Mouse (Mus musculus): ENCODE results near the gene Klhl3. TPM values are rescaled to one million over a fixed set of nuclear protein-coding genes. Genes with fewer than 3 reads are reported as not detected.

Klhl3 gene
- polyA plus RNA-seq, 1 experiment: not detected

DNA sequence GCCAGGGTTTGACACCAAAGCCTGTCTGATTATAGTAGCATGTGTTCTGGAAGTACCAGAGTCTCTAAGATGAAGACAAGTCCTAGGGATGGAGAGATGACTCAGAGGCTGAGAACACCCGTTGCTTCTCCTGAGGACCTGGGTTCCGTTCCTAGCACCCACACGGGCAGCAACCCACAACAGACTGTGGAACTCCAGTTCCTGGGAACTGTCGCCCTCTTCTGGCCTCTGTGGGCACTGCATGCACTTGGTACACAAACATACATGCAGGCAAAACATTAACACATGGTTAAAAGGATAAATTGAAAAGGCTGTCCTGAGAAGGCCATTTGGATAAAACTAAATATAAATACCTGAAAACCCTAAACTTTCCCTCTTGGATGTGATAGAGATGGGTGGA lies 56.8 kb downstream of the Klhl3 start:
- TF ChIP-seq GATA1 (IDR thresholded peaks at IDR 0.05; ENCODE audit: low read length): no peak

DNA sequence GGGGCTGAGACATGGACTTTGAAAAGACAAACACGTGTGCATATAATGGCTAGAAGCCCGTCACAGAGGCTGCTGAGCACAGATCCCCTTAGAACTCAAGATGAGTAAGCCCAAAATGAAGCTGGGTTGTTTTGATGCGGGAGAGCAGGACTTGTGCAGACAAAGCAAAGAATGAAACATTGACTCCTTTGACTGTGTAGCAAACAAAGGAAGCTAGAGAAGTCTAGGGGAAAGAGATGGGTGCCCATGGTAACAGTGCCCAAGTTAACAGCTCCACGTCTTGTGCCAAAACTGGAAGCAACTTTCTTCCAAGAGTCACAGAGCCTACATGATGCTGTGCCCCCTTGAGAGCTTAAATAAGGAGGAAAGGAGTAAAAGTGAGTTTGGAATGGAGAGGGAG lies 59.8 kb downstream of the Klhl3 start:
- no peak for TF ChIP-seq GATA1 (IDR thresholded peaks at IDR 0.05; ENCODE audit: low read length)

DNA sequence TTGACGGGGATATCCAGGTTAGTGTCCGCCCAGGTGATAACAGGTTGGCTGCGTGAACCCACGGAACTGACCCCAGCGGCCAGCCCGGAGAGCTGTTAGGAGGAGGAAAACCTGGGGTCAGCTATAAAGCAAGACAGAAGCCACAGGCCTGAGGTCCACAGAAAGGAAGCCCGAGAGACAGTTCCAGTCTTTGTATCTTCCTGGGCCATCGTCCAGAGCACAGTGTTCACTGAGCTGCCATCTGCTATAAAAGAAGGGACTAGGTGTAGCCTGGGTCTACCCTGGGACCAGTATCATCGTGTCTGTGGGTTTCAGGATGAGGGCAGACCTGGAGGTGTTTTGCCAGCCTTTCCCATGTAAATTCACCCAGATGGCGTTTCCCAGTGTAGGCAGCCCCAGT lies 61.7 kb downstream of the Klhl3 start:
- TF ChIP-seq GATA1 (IDR thresholded peaks at IDR 0.05; ENCODE audit: low read length): no peak

DNA sequence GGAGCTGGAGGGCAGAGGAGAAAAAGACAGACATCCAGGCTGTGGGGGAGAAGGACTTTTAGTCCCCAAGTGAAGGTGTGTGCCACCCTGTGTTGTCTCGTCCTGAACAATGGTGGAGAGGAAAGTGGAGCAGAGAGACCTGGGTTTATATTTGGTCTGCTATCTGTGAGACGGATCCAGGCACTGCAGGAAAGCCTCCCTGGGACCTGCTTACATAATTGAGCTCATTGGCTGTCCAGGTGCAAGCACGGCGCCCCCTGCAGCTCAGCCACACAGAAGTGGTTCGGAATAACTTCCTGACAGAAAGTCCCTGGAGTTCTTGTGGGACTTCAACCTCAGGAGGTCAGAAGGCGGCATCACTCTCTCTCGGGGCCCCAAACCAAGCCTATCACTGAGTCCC lies 62.1 kb downstream of the Klhl3 start:
- no peak for TF ChIP-seq GATA1 (IDR thresholded peaks at IDR 0.05; ENCODE audit: low read length)

DNA sequence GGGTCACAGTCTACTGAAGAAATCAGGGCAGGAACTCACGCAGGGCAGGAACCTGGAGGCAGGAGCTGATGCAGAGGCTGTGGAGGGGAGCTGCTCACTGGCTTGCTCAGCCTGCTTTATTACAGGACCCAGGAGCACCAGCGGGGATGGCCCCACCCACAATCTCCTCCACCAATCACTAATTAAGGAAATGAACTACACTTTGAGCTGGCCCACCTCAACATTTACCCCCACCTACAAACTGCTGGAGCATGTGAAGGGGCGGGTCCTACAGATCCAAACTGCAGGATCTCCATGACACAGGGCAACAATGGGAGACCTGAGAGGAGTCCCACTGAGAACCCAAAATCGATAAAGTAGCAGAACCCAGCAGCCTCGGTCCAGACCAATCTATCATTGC lies 64.3 kb downstream of the Klhl3 start:
- no peak for TF ChIP-seq GATA1 (IDR thresholded peaks at IDR 0.05; ENCODE audit: low read length)

DNA sequence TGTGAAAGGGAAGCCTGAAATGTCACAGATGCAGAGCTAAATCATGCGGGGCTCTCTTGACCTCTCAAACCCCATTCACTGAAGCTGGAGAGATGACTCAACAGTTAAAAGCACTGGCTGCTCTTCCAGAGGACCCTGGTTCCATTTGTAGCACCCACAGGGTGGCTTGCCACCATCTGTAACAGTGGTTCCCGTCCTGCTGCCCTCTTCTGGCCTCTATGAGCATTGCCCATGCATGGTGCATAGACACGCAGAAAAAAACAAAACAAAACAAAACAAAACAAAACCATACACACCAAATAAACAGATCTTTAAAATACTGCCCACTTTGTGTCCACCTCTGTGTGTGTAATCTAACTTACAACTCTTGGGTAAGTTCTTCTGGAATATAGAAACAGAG lies 65.3 kb downstream of the Klhl3 start:
- no peak for TF ChIP-seq GATA1 (IDR thresholded peaks at IDR 0.05; ENCODE audit: low read length)

DNA sequence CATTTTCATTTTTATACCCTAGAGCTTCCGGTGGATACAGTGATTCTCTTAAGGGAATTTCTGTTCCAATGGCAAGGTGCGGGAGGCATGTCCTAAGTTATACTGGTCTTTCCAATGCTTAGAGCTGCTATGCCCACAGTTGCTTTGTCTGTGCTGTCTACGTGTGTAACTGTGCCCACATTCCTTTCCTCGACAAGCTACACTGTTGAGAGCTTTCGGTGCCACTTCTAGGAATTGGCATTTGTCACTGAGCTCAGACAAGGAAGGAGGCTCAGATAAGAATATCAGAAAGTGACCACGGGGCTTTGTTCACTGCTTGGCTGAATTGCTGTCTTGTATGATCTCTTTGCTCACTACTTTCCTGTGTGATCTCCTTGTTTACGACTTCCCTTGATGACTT lies 67.2 kb downstream of the Klhl3 start:
- no peak for TF ChIP-seq GATA1 (IDR thresholded peaks at IDR 0.05; ENCODE audit: low read length)

DNA sequence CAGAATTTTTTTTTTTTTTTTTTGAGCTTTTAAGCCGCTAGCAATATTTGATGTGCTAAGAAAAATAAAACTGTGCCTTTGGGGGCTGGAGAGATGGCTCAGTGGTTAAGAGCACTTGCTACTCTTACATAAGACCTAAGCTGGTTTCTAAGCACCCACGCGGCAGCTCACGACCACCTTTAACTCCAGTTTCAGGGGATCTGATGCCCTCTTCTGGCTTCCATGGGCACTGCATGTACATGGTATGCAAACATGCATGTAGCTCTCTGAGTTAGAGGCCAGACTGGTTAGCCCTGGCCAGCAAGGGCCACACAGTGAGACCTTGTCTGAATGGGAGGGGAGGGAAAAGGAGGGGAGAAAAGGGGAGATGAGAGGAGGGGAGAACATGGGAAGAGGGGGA lies 68.1 kb downstream of the Klhl3 start:
- TF ChIP-seq GATA1 (IDR thresholded peaks at IDR 0.05; ENCODE audit: low read length): no peak

DNA sequence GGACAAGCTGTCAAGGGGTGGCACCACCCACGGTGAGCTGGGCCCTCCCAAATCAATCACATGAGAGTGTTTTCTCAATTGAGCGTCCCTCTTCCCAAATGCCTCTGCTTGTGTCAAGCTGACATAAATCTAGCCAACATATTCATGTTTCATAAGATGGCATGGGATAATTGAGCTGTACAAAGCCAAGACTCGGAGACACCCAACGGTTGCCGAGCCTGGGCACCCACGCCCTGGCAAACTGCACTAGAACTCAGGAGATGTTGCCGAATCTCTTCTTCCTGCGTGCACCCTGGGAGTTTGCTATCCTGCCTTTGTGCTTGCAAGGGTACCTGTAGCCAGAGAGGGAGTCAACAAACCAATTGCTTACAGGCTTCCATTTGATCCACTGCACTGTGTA lies 70.1 kb downstream of the Klhl3 start:
- no peak for TF ChIP-seq GATA1 (IDR thresholded peaks at IDR 0.05; ENCODE audit: low read length)

DNA sequence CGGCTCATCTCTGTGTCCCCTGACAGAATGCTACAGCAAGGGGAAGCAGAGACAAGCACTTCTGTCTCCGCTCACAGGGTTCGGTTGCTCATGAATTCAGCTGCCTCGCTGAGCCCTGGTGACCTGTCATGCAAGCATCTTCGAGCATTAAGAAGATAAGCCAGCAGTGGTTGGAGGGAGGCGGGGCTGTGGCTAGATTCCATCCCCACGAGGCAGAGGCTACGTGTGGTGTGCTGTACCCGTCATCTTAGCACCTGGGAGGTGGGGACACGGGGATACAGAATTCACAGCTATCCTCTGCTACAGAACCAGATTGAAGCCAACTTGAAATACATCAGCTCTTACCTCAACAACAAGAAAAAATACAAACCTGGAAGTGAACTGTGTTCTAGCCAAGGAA lies 73.3 kb downstream of the Klhl3 start:
- no peak for TF ChIP-seq GATA1 (IDR thresholded peaks at IDR 0.05; ENCODE audit: low read length)

DNA sequence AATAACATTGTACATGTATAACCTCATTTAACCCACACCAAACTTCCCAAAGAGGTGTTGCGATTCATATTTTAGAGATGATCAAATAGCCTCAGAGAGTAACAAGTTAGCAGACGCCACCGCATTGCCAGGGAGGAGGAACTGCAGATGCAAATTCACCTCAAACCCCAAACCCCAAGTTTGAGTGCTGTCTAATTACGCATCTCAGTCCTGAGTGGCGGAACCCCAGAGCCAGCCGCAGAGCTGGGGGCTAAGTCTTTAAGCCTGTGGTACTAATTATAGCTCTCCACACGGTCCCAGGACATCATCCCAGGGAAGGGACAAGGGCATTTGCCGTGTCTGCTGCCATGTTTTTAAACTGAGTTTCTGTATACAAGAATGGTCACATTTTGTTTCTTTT lies 75.9 kb downstream of the Klhl3 start:
- no peak for TF ChIP-seq GATA1 (IDR thresholded peaks at IDR 0.05; ENCODE audit: low read length)

DNA sequence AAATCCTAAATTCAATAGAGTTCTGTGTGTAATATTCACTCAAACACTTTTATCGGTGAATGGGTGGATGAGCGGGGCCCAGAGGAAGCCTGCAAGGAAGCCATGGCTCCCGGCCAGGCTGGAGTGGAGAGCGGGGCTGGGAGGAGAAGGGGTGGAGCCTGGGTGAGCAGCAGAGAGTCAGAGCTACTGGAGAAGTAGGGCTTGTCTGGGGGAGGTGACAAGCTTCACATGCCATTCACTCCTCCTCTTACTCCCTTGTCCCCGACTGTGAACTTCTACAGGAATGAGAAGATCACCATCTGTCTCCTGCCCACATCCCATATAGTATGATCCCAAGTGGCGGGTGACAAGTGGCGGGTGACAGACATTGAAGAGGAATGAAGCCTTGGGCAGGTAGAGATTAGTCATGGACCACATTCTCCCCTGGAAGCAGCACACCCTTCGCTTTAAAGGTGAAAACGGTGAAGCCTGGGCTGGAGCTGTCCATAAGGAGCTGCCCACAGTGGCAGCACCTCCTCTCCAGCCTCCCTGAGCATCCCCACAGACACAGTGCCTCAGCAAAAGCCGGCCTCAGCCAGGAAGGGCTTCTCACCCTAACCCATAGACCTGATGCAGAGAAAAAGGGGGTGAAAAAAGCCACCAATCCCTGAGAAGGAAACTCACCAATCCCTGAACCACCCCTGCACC lies 77.8 kb downstream of the Klhl3 start:
- no peak for TF ChIP-seq GATA1 (IDR thresholded peaks at IDR 0.05; ENCODE audit: low read length)

DNA sequence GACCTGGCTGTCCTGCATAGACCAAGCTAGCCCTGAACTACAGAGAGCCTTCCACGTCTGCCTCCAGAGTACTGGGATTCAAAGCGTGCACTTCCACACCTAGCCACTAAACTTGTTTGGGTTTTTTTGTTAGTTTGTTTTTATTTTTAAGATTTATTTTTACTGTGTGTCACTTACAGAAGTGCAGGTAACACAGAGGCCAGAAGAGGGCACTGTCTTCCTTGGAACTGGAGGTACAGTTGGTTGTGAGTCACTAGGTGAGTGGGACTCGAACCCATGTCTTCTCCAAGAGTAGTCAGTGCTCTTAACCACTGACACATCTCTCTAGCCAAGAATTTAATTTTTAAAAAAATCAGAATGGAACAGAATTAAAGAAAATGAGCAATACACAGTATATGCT lies 78.4 kb downstream of the Klhl3 start:
- no peak for TF ChIP-seq GATA1 (IDR thresholded peaks at IDR 0.05; ENCODE audit: low read length)

DNA sequence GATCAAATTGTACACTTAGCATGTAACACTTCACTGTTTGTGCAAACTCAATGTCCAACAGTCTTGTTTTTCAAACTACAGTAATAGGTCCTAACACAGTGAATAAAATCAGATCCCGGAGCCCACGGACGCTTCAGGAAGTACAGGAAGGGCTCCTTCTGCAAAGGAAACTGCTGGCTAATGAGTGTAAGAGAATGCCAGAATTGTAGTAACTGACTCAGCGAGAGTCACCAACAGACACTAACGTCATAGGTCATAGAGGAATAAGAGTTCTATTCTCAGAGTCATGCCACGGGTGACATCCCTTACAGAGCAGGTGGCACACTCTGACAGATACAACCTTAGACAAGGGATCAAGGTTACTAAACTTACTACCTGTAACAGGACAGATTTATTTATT lies 78.9 kb downstream of the Klhl3 start:
- TF ChIP-seq GATA1 (IDR thresholded peaks at IDR 0.05; ENCODE audit: low read length): no peak

DNA sequence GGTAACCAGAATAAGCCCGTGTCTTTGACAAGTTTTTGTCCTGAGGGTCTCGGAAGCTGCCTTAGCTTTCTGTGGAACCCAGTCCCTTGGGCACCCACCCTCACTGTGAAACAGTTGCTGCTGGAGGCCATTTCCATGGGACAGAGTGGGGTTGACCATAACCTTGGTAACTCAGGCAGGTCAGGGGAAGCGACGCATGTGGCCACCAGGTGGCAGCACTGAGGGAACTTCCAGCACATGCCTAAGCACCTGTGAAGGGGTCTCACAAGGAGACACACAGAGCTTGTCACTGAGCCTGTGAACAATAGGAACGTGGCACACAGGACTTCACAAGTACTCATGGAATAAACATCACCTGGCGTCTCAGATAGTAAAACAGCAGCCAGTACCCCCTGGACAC lies 81.6 kb downstream of the Klhl3 start:
- TF ChIP-seq GATA1 (IDR thresholded peaks at IDR 0.05; ENCODE audit: low read length): no peak

DNA sequence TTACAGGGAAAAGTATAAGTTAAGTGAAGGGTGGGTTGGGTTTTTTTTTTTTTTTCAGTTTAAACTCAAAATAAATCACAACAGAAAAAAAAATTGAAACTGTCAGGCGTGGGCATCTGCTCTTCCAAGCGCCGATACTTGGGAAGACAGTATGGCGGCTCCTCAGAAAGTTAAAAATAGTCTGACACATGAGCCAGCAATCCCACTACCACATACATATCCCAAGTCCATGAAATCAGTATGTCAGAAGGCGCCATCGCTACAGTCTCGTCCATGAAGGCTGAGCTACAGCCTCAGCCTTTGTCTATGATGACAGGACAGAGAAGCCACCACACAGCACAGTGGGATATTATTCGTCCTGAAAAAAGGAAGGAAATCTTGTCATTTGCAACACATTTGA lies 86.3 kb downstream of the Klhl3 start:
- no peak for TF ChIP-seq GATA1 (IDR thresholded peaks at IDR 0.05; ENCODE audit: low read length)

DNA sequence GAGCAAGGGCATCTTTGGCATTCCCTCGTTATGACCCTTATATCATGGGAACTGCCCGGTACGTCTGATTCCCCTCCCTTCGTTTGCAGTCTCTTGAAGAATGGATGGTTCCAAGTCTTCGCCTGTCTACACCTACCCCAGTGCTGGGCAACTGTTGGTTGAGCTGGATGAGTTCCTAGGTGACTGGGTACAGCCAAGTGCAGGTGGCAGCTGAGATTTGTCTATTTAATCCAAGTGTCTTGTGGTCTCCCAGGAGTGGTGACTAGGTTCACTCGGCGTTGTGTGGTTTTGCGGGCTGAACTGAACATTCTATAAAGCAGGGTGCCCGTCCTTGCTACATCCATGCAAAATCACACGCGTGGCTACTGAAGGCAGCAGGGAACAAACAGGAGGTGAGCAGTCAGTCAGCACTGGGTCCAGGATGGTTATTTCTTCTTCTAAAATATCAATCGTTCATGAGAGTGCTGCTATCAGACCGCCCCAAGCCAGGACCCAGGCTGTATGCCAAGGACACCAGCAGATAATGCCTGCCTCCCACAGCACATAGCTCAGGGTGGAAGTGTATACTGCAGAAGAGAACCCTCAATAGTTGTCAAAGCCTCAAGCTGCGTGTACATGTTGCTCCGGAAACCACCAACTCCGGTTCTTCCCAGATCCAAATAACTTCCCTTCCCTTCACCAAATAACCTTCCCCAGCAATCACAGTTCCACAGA lies 87.5 kb downstream of the Klhl3 start:
- TF ChIP-seq GATA1 (IDR thresholded peaks at IDR 0.05; ENCODE audit: low read length): no peak
